Mouse (Mus musculus) lung, adult 2 months (tissue): Measurements from ENCODE around the gene Syp.

Source experiments
- CTCF ChIP-seq: fragments of 200-500 bp; IDR thresholded peaks from 2 replicates; pipeline ENCODE4 v1.5.1; 2011; ENCODE audit warnings: mild to moderate bottlenecking, low read length, control low read depth; ENCODE audit not compliant: insufficient read depth
- POLR2A ChIP-seq: fragments of 200-500 bp; IDR thresholded peaks from 2 replicates; pipeline ENCODE4 v1.6.1; 2011; ENCODE audit warnings: low read depth, mild to moderate bottlenecking, control low read depth, low read length, borderline replicate concordance; ENCODE audit errors: extremely low read depth

DNA sequence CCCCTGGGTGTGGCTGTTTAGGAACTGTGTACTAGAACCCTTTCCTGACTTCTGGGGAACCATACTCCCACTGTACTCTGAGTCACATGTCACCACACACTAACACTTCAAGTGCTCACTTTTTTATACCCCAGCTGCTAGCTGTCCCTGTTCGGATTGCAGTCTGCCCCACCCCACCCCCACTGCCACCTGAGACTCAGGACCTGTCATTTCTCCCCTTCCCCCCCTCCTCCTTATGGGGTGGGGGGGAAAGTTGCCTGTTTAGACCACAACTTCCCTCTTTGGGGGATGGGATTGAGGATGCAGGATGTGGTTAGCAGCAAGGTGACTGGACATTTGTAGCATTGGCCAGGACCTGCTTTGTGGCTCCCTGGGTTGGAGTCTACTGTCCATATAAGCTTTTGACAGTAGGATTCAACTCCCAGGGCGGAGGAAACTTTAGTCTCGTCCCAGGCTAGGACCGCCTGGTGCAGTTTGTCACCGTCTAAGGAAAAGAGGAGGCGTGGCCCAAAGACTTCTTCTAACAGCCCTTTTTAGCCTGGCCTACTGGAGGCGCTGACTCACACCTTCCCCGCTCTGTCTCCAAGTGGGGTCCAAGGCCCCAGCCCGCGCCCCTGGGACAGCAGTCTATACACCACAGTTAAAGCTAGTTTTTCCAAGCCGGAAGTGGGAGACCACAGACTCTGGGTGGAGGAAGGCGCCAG is 35.5 kb downstream of the Syp start:
- TF ChIP-seq POLR2A (no peak), CTCF (no peak)
